Mouse (Mus musculus): ENCODE measurements around the gene Depdc1b. TPM values are rescaled to one million over a fixed set of nuclear protein-coding genes. Genes with fewer than 3 reads are reported as not detected.

The Depdc1b gene
- polyA plus RNA-seq, 1 experiment from 2014 or later, result 6.4 TPM

DNA sequence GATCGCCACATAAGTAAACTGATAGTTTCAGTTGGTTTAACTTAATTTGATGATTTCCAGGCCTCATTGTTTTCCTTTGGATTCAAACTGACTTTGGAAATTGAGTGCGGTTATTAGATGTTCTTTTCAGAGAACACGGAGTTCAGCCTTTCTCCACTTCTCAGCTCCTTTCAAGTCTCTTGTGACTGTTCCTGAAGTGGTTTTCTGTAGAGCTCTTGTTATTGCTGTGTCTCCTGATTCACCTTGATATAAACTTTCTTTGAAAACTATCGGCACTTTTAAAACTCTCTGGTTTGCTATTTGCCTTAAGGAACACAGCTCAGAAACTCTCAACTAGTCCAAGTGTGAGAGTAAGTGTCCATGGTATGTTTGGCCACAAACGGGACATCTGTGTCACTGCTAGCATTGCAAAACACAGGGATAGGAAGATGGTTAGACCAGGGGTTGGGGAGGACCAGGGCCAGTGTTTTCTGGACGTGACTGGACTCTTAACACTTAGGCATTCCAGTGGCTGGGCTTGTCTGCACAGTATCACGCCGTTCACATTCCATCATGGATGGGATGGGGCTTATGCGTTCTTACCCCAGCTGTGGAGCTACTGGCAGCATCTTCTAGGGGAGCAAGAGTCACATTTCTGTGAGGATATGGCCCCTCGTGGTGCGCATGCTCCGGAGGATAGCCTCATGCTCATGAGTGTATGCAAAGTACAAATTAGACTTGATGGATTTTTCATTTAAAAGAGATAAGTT, 38.8 kb downstream of the Depdc1b start:
- 63% methylated on average over 12 of the region's 12 CpGs for WGBS
- no peaks in the 10 kb centered on the region for H3K36me3 ChIP-seq (ENCODE audit: control insufficient read depth, insufficient read depth)

GRCm38 (mm10) chr13:108357362-108357761, 41.2 kb downstream of the Depdc1b start:
- ATAC-seq (replicated peaks; ENCODE audit: extremely low read depth, insufficient read depth, low FRiP score), result no peak
- 68% methylated on average over 10 of the region's 10 CpGs for WGBS
- Histone ChIP-seq H3K4me2 (ENCODE audit: low read depth, low read length) (no peak overlapping the region), H3K27me3 (ENCODE audit: control insufficient read depth, insufficient read depth, low read length) (no peaks in the 10 kb centered on the region), H3K4me3 (ENCODE audit: low read length) (no peak overlapping the region), H3K9ac (ENCODE audit: low read length) (no peak overlapping the region), H3K9me3 (replicated peaks; ENCODE audit: control insufficient read depth, low read length) (no peaks in the 10 kb centered on the region), H3K36me3 (ENCODE audit: control insufficient read depth, insufficient read depth) (no peaks in the 10 kb centered on the region), H3K27ac (ENCODE audit: low read length) (no peak overlapping the region), H3K4me1 (ENCODE audit: control insufficient read depth, insufficient read depth, low read length) (no peaks in the 10 kb centered on the region)

More for the DNA sequence above, 38.8 kb downstream of the Depdc1b start:
- ATAC-seq (replicated peaks; ENCODE audit: extremely low read depth, insufficient read depth, low FRiP score), result no peak; the same call in 1 of the 2 replicates
- Histone ChIP-seq H3K27ac (ENCODE audit: low read length) (no peak overlapping the region), H3K4me2 (ENCODE audit: low read depth, low read length) (no peak overlapping the region), H3K4me3 (ENCODE audit: low read length) (no peak overlapping the region), H3K9ac (ENCODE audit: low read length) (no peak overlapping the region), H3K9me3 (replicated peaks; ENCODE audit: control insufficient read depth, low read length) (no peaks in the 10 kb centered on the region), H3K27me3 (ENCODE audit: control insufficient read depth, insufficient read depth, low read length) (no peaks in the 10 kb centered on the region), H3K4me1 (ENCODE audit: control insufficient read depth, insufficient read depth, low read length) (no peaks in the 10 kb centered on the region)

DNA sequence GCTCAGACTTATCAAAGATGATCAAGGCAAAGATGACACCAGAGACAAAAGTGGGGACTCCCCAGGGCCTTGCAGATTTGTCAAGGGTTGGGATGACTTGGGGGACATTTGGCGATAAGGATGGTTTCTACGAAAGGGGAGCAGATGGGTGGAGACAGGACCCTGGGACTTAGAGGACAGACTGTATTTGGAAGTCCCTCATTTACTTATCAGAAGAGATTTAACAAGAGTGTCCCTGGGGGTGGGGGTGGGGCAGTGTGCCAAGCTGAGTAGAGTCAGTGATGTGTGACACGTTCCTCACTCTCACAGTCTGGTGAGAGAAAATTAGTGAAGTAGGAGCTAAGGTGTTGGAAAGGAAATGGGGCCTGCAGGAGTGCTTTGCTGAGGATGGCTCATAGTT, 42.1 kb downstream of the Depdc1b start:
- Histone ChIP-seq H3K9me3 (replicated peaks; ENCODE audit: control insufficient read depth, low read length) (no peaks in the 10 kb centered on the region), H3K27ac (ENCODE audit: low read length) (no peak overlapping the region), H3K9ac (ENCODE audit: low read length) (no peak overlapping the region), H3K4me2 (ENCODE audit: low read depth, low read length) (no peak overlapping the region), H3K27me3 (ENCODE audit: control insufficient read depth, insufficient read depth, low read length) (no peaks in the 10 kb centered on the region), H3K4me1 (ENCODE audit: control insufficient read depth, insufficient read depth, low read length) (no peaks in the 10 kb centered on the region), H3K36me3 (ENCODE audit: control insufficient read depth, insufficient read depth) (no peaks in the 10 kb centered on the region), H3K4me3 (ENCODE audit: low read length) (no peak overlapping the region)
- 53% methylated on average over 3 of the region's 3 CpGs for WGBS
- ATAC-seq (replicated peaks; ENCODE audit: extremely low read depth, insufficient read depth, low FRiP score), result no peak

DNA sequence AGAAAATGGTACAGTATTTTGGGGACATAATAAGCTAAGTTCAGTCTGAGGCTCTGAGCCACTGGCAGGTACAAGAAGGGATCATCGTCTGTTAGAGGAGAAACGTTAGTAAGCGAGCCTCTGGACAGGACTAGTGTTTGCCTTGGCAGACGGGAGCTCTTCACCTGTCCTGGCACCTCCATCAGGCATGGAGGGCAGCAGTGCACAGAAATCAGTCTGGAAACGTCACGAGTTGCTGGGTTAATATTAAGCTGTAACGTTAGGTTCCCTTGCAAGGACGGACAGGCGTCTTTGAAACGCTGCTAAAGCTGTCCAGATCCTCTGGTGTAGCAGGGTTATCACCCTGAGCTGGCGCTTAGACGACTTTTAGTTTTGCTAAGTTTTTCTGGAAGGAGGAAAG, 51.4 kb downstream of the Depdc1b start:
- Histone ChIP-seq H3K9ac (ENCODE audit: low read length) (no peak overlapping the region), H3K4me3 (ENCODE audit: low read length) (no peak overlapping the region), H3K4me2 (ENCODE audit: low read depth, low read length) (no peak overlapping the region), H3K27me3 (ENCODE audit: control insufficient read depth, insufficient read depth, low read length) (no peaks in the 10 kb centered on the region), H3K4me1 (ENCODE audit: control insufficient read depth, insufficient read depth, low read length) (no peaks in the 10 kb centered on the region), H3K9me3 (replicated peaks; ENCODE audit: control insufficient read depth, low read length) (no peaks in the 10 kb centered on the region), H3K27ac (ENCODE audit: low read length) (no peak overlapping the region), H3K36me3 (ENCODE audit: control insufficient read depth, insufficient read depth) (peaks cover 4% of the 10 kb centered on the region; the same call in 1 of the 2 replicates)
- ATAC-seq (replicated peaks; ENCODE audit: extremely low read depth, insufficient read depth, low FRiP score), result no peak
- 85% methylated on average over 12 of the region's 12 CpGs for WGBS

DNA sequence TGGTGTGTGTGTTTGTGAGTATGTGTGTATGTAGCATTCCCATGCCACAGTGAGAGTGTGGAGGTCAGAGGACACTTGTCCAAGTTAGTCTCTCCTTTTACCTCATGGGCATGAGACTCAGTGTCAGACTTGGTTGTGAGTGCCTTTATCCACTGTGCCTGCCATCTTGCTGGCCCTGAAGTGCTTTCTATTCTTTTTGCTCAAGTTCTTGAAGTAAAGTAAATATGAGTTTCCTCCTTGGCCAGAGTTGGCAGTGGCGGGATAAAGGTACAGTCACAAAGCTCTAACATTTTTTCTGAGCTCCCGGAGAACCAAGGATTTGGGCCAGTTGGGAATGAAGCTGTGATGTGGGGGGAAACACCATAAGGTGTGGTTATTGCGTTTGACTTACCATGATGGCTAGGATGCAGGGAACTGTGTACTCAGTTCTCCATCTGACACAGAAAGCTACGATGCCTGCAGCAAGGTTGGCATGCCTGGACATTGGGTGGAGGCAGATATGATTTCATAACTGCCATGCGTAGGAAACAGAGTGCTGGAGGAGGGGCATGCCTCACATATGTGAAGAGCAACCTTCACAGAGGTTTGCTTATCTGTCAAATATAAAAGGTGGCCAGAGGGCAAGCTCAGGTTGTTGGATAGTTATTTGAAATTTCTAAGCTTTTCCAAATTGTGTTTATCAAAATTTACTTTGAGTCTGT, 54.3 kb downstream of the Depdc1b start:
- no peaks in the 10 kb centered on the region for H3K9me3 ChIP-seq (replicated peaks; ENCODE audit: control insufficient read depth, low read length)
- peaks cover 2% of the 10 kb centered on the region; the same call in 1 of the 2 replicates for H3K36me3 ChIP-seq (ENCODE audit: control insufficient read depth, insufficient read depth)
- H3K9ac ChIP-seq (ENCODE audit: low read length), result no peak overlapping the region
- H3K4me2 ChIP-seq (ENCODE audit: low read depth, low read length), result no peak overlapping the region
- WGBS, result 81% methylated on average over 5 of the region's 5 CpGs
- H3K27me3 ChIP-seq (ENCODE audit: control insufficient read depth, insufficient read depth, low read length), result no peaks in the 10 kb centered on the region
- no peak overlapping the region for H3K4me3 ChIP-seq (ENCODE audit: low read length)
- H3K27ac ChIP-seq (ENCODE audit: low read length), result no peak overlapping the region
- no peak for ATAC-seq (replicated peaks; ENCODE audit: extremely low read depth, insufficient read depth, low FRiP score)
- no peaks in the 10 kb centered on the region for H3K4me1 ChIP-seq (ENCODE audit: control insufficient read depth, insufficient read depth, low read length)

DNA sequence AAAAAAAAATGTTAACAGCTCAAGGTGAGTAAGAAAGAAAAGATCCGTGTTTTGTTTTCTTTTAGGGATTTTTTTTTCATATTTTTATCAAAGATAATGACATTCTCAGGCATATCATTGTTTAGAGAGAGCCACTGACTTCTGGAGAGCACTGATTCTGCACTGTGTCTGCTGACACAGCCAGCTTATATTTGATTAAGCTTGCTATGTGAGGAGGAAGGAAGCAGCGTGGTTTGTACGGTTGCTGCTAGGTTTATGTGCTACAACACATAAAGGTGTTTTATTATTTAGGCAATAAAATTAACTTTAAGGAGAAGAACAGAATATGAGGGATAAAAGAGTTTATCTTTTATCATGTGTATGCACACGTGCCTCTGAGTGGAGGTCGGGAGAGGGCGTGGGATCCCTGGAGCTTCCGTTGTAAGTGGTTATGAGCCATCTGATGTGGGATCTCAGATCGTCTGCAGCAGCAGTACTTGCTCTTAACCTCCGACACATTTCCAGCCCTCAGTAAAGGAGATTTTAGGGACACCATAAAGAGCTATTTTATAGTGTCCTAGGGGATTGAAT, 55.3 kb downstream of the Depdc1b start:
- 62% methylated on average over 9 of the region's 9 CpGs for WGBS
- no peak for ATAC-seq (replicated peaks; ENCODE audit: extremely low read depth, insufficient read depth, low FRiP score)
- H3K27ac ChIP-seq (ENCODE audit: low read length), result no peak overlapping the region

GRCm38 (mm10) chr13:108373231-108373630, 57.1 kb downstream of the Depdc1b start:
- no peak for ATAC-seq (replicated peaks; ENCODE audit: extremely low read depth, insufficient read depth, low FRiP score)
- Histone ChIP-seq H3K27ac (ENCODE audit: low read length) (no peak overlapping the region), H3K27me3 (ENCODE audit: control insufficient read depth, insufficient read depth, low read length) (no peaks in the 10 kb centered on the region), H3K36me3 (ENCODE audit: control insufficient read depth, insufficient read depth) (no peaks in the 10 kb centered on the region; the same call in 1 of the 2 replicates), H3K4me2 (ENCODE audit: low read depth, low read length) (no peak overlapping the region), H3K9ac (ENCODE audit: low read length) (no peak overlapping the region), H3K4me3 (ENCODE audit: low read length) (no peak overlapping the region), H3K9me3 (replicated peaks; ENCODE audit: control insufficient read depth, low read length) (no peaks in the 10 kb centered on the region), H3K4me1 (ENCODE audit: control insufficient read depth, insufficient read depth, low read length) (no peaks in the 10 kb centered on the region)
- WGBS, result 92% methylated on average over 1 of the region's 1 CpGs

More for the DNA sequence above, 55.3 kb downstream of the Depdc1b start:
- H3K4me2 ChIP-seq (ENCODE audit: low read depth, low read length), result no peak overlapping the region
- H3K36me3 ChIP-seq (ENCODE audit: control insufficient read depth, insufficient read depth), result no peaks in the 10 kb centered on the region; the same call in 1 of the 2 replicates
- no peaks in the 10 kb centered on the region for H3K27me3 ChIP-seq (ENCODE audit: control insufficient read depth, insufficient read depth, low read length)
- H3K9me3 ChIP-seq (replicated peaks; ENCODE audit: control insufficient read depth, low read length), result no peaks in the 10 kb centered on the region
- H3K9ac ChIP-seq (ENCODE audit: low read length), result no peak overlapping the region
- H3K4me3 ChIP-seq (ENCODE audit: low read length), result no peak overlapping the region
- H3K4me1 ChIP-seq (ENCODE audit: control insufficient read depth, insufficient read depth, low read length), result no peaks in the 10 kb centered on the region

DNA sequence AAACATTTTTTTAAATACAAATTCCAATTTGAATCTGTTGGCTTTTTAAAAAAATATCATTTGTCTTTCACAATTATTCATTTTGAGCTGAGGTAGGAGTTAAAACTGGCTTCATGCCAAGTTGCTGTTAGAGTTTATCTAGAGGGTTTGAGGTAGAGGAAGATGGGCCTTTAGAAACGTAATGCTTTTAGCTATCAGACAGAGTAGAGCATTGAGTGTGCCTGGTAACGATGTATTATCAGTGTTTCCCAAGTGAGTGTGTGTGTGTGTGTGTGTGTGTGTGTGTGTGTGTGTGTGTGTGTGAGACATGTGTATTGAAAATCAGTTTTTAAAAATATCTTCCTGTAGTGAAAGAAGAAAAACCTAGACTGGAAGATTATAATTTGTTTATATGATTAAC, 60.5 kb downstream of the Depdc1b start:
- ATAC-seq (replicated peaks; ENCODE audit: extremely low read depth, insufficient read depth, low FRiP score), result no peak
- WGBS, result 20% methylated on average over 2 of the region's 2 CpGs
- no peaks in the 10 kb centered on the region for H3K9me3 ChIP-seq (replicated peaks; ENCODE audit: control insufficient read depth, low read length)
- H3K4me3 ChIP-seq (ENCODE audit: low read length), result no peak overlapping the region
- no peaks in the 10 kb centered on the region for H3K4me1 ChIP-seq (ENCODE audit: control insufficient read depth, insufficient read depth, low read length)
- H3K27me3 ChIP-seq (ENCODE audit: control insufficient read depth, insufficient read depth, low read length), result no peaks in the 10 kb centered on the region
- no peak overlapping the region for H3K4me2 ChIP-seq (ENCODE audit: low read depth, low read length)
- no peak overlapping the region for H3K9ac ChIP-seq (ENCODE audit: low read length)
- no peak overlapping the region for H3K27ac ChIP-seq (ENCODE audit: low read length)
- H3K36me3 ChIP-seq (ENCODE audit: control insufficient read depth, insufficient read depth), result no peaks in the 10 kb centered on the region; the same call in 1 of the 2 replicates

- ATAC-seq (replicated peaks; ENCODE audit: extremely low read depth, insufficient read depth, low FRiP score), result no peak
- 86% methylated on average over 3 of the region's 3 CpGs for WGBS
Measured at GRCm38 (mm10) chr13:108381161-108381560, 65.0 kb downstream of the Depdc1b start.

More at GRCm38 (mm10) chr13:108381161-108381560, 65.0 kb downstream of the Depdc1b start:
- H3K27ac ChIP-seq (ENCODE audit: low read length), result no peak overlapping the region
- no peaks in the 10 kb centered on the region for H3K9me3 ChIP-seq (replicated peaks; ENCODE audit: control insufficient read depth, low read length)
- H3K4me3 ChIP-seq (ENCODE audit: low read length), result no peak overlapping the region
- H3K9ac ChIP-seq (ENCODE audit: low read length), result no peak overlapping the region
- H3K27me3 ChIP-seq (ENCODE audit: control insufficient read depth, insufficient read depth, low read length), result no peaks in the 10 kb centered on the region
- no peak overlapping the region for H3K4me2 ChIP-seq (ENCODE audit: low read depth, low read length)
- H3K4me1 ChIP-seq (ENCODE audit: control insufficient read depth, insufficient read depth, low read length), result no peaks in the 10 kb centered on the region
- peaks cover 7% of the 10 kb centered on the region; the same call in 1 of the 2 replicates for H3K36me3 ChIP-seq (ENCODE audit: control insufficient read depth, insufficient read depth)

All from heart, embryonic 16.5 days (tissue).